Mouse (Mus musculus): ENCODE results near the gene Ipo5.
A peak's percentile ranks its signal among the peaks of the same experiment; 100 is the strongest.

The Ipo5 gene

DNA sequence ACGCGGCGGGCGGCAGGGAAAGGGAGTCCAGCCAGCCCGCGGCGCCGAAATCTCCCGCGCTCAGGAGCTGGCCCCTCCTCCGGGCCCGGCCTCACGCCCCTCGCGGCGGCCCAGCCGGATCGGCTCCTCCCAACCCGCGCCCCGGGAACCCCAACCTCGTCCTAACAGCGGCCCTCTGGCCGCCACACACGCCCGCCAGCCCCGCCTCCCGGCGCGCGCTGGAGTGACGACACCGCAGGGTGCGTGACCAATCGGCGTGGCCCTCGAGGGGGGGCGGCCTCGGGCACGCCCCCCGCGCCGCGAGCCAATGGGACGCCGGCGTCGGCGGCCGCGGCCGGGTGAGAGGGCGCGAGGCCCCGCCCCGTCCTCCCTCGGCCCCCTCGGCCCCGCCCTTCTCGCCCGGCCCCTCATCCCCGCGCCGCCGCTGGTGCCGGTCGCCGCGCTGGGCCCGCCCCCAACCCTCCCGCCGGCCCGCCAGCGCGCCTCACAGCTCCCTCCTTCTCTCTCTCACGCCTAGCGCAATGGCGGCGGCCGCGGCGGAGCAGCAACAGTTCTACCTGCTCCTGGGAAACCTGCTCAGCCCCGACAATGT, at the start of gene Ipo5:
Ipo5 (plus strand) TSS at position 492 of the 592 bp plus-strand sequence.
- DNase-seq (ENCODE audit: low read depth, low spot score): peak; percentile 96

DNA sequence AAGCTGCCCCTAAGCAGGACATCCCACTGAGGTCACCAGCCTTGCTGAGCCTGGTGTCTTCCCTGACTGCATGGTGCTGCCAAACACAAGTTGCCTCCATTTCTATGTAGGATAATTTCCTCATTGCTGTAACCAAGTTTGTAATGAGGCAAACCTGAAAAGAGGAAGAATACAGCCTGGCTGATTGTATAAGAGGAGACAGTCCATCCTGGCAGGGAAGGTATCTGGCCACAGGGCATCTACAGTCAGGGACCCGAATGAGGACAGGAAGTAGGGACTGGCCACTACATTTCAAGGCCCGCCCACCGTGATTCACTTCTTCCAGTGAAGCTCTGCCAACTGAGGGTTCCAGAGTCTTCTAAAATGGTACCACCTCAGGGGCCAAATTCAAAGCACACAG, 47.8 kb upstream of the Ipo5 start:
- DNase-seq (ENCODE audit: low read depth, low spot score): no peak

DNA sequence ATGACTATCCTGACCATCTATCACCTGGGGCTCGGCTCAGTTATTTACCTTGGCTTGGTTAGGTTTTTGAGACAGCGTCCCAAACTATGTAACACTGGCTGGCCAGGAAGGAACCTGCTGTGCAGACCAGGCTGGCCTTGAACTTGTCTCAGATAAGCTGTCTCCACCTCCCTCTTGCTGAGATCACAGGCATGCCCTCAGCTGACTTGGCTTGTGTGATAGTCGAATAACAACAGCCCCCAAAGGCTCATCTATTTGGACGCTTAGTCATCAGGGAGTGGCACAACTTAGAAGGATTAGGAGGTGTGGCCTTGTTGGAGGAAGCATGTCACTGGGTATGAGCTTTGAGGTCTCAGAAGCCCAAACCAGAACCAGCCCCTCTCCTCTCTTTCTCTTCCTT, 46.1 kb upstream of the Ipo5 start:
- DNase-seq (ENCODE audit: low read depth, low spot score): no peak

DNA sequence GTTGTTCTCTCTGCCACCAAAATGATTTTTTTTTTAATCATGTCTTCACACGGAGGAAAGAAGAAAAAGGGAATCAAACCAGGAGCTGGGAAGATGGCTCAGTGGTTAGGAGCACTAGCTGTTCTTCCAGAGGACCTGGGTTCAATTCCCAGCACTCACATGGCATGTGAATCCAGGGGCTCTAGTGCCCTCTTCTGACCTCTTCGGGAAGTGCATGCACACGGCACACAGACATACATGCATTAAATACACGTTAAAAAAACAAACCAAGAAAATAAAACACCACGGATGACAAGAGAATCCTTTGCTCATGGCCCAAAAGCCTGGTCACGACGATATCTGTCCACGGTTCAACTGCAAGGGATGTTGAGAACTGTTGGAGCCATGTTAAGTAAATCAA, 44.5 kb upstream of the Ipo5 start:
- DNase-seq (ENCODE audit: low read depth, low spot score): no peak

DNA sequence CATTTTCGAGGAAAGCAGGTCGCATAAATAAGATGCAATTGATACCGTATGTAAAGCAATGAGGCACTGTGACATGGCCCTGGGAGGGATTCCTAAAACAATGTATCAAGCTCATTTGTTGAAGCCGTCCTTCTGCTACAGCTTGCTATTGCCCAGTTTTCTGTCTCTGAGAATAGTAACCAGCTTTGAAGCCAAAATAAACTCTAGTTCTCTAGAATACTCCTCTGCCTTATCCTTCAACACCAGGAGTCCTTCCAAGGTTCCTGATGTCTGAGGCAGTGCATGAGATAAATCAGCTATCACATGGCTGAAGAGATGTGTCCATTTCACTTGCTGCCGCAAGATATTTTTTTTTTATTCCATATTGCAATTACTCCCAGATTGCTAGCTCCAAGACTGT, 43.9 kb upstream of the Ipo5 start:
- no peak for DNase-seq (ENCODE audit: low read depth, low spot score)

DNA sequence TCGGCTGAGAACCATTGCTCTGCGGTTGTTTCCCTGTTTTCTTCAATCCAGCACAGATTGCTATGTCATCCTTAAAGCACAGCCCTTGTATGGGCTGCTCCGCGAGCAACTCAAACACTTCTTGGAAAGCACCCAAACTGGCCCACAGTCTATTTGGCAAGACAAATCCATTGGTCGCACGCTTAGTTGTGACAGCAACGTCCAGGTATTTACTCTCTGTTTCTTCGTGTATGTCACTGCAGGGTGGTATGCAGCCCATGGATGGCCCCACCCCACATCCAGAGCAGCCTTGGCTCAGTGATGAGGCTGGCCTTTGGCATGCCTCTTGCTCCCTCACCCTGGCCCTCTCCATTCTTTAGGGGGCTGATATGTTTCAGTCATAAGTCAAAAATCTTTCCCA, 42.5 kb upstream of the Ipo5 start:
- DNase-seq (ENCODE audit: low read depth, low spot score): no peak

DNA sequence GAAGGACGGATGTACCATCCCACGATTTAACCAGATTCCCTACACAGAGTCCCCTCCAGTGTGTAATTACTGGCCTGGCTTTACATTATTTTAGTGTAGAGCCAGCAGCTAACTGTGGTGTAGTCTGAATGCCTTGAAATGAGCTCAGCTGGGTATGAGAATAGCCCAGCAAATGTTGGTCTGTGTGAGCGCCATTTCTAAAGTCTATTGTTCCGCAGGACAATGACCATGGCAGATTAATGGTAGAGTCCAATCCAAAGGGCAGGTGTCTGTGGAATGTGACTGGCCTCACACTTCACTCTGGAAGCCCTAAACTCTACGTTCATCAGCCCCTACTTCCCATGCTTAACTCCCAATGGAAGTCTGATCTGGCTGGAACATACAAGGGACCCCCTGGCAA, 40.3 kb upstream of the Ipo5 start:
- DNase-seq (ENCODE audit: low read depth, low spot score): no peak

DNA sequence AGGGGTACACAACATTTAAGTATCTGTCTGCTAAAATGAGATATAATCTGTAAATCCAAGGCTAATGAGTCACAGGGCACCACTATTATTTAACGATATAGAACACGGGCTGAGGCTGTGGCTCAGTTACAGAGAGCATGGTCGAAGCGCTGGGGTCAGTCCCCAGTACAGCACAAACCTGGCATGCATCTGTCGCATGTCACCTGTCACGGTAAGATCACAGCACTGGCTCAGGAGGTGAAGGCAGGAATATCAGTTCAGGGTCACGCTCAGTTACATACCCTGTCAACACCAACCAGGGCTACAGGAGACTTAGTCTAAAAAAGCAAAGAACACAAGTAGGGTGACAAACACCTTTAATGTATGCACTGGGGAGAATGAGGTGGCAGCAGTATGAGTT, 36.6 kb upstream of the Ipo5 start:
- DNase-seq (ENCODE audit: low read depth, low spot score): no peak

DNA sequence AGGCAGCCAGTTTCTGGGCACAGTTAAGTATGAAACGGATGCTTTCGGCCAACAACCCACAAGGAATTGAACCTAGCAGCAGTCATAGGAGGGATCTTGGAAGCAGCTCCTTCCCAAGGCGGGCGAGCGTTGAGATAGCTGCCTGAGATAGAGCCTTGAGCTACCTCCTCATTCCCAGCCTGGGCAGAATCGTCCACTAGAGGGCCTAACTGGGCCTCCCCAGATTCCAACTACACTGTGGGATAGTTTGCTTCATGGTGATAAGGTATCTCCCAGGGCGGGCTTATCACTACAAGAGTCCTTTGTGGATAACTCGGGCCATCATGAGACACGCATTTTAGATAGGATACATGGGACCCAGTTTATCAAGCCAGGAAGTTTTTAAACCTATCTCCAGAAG, 35.9 kb upstream of the Ipo5 start:
- DNase-seq (ENCODE audit: low read depth, low spot score): no peak

DNA sequence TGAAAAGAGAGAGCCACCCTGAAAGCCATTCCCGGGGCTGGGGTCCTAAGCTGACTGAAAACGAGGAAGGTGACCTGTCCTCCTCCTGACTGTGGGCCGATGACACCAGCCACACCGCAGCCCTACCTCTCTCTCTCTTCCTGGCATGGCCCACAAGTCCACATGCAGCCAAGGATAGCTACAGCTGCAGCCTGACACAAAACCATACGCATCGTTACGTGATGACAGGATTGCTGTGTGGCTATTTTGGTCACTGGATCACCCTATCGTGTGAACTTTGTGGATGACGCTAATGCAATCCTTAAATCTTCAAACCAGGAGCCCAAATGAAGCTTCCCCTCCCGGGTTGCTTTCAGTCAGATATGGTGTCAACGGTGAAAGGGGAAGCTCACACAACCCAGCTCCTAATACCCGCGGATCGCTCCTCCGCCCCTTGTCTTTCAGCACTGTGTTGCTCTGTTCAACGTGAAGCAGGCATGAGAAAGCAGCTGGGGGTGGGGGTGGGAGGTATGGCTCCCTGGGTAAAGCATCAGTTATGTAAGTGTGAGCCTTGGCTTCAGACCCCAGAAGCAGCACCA, 35.1 kb upstream of the Ipo5 start:
- no peak for DNase-seq (ENCODE audit: low read depth, low spot score)

DNA sequence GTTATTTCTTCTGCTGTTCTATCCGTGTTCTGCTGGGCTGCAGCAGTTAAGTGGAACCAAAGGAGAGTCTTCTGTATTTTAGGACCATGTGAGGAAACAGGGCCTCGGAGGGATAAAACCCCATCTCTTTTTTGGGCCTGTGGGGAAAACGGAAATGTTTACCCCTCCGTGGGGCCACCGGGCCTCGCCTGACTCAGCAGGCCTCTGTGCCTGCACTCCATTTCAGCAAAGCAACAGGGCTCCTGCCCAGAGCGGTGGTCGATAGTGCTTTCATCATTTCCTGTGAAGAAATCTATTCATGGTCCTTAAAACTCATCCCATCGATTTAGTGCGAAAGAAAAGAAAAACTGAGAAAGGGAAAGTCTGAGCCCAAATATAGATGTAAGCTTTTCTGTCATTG, 33.9 kb upstream of the Ipo5 start:
- DNase-seq (ENCODE audit: low read depth, low spot score): no peak

DNA sequence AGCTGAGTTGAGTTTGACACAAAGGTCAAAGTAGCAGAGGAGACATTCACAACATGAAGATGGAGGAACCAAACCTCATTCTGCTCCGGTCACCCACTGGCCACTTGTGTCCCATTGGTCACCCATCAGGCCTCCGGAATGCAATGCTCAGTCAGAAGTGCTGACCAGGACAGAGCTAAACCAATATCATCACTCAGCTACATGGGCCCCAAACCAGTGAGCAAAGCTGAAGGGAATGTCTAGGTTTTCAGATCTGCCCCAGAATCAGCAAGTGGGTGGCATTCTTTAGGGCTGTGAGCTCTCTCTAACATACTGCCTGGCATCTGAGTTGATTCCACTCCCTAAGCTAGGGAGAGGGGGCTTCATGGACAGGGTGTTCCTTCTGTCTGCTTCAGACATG, 32.0 kb upstream of the Ipo5 start:
- no peak for DNase-seq (ENCODE audit: low read depth, low spot score)

DNA sequence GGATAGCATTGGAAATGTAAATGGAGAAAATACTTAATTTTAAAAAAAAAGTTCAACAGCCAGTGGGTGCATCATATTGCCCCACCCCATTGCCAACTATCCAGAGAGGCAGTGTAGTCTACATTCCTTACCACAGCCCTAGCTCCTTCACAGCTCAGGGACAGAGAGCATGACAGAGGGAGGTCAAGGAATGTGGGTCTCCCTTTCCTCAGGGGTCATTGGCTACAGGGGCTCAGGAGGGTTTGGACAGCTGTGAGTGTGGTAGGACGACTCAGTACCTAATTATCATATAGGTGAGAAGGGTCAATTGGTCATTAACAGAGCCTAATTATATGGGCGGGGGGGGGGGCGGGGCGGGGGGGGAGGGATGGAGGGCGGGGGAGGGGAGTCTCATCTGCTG, 30.4 kb upstream of the Ipo5 start:
- DNase-seq (ENCODE audit: low read depth, low spot score): no peak

DNA sequence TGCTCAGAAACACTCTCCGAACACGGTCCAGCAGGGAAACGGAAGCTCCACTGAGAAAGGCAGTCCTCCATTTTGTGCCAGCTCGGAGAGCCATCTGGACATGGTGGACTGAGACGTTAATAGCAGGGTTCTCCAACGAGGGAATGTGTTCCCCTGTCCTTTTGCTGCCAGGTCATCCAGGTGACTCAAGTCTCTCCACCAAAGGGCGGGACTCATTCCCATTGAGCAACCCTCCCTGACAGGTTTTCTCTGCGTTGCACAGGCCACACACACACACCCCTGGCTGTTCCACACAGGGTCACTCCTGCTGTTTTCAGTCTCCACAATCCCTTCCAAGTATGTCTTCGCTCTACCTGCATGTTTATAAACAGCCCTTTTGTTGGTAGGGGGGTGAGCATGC, 30.0 kb upstream of the Ipo5 start:
- no peak for DNase-seq (ENCODE audit: low read depth, low spot score)

DNA sequence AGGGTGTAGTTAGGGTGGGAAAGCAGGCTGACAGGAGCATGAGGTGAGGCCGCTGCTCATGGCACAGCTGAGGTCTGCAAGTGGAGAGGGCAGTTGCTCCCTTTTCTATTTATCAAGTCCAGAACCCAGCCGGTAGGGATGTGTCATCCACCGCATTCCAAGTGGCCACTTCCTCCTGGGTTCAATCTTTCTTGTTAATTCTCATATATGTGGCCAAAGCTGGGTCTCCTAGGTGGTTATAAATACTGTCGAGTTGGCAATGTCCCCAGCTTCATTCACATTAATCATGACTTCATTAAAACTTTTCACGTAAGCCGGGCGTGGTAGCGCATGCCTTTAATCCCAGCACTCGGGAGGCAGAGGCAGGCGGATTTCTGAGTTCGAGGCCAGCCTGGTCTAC, 22.3 kb upstream of the Ipo5 start:
- DNase-seq (ENCODE audit: low read depth, low spot score): no peak

DNA sequence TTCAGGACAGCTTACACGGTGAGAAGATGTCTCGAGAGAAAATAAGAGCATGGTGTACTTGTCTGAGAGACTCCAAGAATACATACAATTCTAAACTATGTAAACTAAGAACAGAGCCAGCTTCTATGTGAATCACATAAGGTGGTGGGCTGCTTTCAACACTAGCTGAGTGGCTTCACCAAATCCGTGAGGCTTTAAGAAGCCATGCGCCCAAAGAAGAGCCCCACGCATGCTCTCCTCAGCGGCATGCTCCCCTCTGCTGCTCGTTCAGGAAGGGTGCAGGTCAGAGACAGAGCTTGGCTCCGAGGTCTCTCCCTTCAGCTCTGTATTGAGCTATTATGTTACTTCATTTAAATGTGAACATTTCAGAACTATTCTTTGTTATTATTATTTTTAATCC, 18.7 kb upstream of the Ipo5 start:
- no peak for DNase-seq (ENCODE audit: low read depth, low spot score)

DNA sequence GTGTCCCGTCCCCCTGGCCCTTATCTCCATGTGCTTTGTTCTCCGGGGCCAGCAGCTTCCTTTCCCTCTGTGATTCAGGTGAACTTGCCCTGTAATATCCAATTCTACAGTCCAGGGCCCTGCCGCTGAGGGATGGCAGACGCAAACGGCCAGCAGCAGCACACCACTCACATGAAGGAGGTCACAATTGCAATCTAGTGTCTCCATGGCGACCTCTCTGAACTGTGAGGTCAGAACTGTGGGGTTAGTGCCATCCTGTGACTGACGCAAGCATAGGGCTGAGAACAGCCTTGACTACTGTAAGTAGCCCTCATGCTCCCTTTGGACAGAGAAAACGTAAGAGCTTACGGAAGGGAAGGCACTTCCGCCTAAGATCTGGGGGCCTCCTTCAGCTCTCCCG, 14.4 kb upstream of the Ipo5 start:
- no peak for DNase-seq (ENCODE audit: low read depth, low spot score)

DNA sequence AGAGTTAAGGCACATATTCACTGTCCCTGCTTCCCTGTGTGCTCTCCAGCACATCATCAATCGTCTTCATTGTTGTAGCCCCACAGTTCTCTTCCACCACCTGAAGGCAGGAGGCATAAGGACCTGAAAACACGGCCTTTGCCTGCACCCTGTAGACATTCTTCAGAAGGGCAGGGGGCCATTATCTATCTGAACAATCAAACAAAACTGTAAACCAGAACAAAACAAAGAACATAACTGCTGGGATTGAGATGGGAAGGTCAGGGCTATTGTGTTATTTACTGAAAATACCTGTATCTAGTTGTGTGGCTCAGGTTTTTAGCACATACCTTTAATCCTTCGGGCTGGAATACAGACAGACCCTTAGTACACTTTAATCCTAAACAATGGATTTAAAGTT, 12.1 kb upstream of the Ipo5 start:
- no peak for DNase-seq (ENCODE audit: low read depth, low spot score)

DNA sequence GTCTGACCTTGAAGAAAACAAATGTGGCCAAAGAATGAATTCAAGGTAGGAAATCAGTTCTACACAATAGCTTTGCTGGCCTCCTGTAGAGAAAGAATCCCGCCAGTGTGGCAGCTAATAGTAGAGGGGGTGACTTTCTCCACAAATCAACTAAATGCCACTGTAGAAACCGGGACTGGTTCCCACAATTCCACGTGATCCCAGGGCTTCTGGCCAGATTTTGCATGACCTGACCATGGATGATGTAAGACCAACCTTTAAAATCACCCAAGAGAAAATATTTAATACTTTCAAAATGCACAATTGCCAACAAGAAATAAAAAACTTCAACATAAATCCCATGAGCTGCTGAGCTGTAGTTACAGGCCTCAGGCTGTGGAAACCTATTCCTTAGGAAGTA, 1.6 kb upstream of the Ipo5 start:
- no peak for DNase-seq (ENCODE audit: low read depth, low spot score)

DNA sequence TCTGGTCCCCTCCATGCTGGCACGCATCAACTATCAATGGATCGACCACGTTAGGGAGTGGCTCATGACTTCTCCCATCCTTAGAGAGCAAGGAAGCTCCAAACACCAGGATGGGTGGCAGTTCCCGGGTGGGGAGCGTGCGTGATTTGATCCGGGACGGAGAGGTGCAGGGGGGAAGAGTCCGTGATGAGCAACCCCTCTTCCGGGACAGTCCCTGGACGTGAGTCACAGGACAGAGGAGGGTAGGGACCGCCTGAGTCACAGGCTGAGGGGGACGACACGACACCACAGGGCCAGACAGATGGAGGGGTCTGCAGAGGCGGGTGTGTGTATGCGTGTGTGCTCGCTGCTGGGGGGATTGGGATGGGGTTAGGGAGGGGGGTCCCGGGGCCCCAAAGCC, 704 bp upstream of the Ipo5 start:
- no peak for DNase-seq (ENCODE audit: low read depth, low spot score)

DNA sequence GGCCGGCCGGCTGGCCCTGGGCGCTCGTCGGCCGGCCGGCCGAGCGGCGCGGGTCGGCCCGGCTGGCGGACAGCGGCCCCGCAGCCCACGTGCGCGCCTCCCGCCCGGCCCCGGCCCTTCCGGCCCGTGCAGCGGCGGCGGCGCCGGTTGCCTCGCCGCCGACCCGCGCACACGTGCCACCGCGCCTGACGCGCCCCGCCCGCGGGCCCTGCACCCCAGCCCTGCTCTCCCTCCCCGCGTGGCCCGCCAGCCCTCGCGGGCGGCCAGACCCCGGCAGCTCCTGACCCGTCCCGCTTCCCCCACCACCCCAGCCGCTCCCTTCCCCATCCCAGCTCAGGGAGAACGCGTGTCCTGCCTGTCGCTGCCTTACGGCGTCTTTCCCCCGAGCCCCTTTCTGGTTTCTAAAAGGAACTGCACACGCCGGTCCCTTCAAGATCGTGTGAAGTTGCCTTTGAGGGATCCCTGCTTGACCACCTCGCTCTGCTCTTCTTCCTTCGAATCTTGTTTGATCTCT, 421 bp downstream of the Ipo5 start:
- peak; percentile 78 for DNase-seq (ENCODE audit: low read depth, low spot score)

DNA sequence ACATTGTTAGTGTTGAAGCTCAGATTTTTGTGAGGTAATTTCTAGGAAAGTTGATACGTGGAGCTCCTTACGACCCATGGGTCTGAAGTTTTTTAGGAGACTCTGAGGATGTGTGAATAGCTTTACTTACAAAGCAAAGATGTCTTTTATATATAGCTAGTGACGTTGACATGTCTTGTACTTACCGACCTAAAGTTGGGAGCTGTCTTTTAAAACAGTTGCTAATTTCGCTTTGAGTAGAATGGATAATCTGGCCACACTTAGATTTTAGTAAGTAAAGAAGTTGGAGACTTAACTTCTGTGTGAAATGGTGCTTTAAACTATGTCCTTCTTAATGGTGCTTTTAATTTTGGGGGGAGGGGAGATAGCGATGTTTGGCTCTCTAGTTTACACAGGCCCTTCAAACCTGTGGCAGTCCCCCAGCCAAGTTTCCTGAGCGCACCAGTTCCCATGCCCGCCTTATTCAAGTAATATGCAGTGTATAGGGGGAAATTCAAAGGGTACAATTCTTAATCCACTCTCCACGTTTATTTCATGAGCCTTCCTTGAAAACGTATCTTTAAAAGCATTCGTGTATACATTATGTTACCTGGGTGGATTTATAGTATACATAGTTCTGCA, 1.2 kb downstream of the Ipo5 start:
- no peak for DNase-seq (ENCODE audit: low read depth, low spot score)

DNA sequence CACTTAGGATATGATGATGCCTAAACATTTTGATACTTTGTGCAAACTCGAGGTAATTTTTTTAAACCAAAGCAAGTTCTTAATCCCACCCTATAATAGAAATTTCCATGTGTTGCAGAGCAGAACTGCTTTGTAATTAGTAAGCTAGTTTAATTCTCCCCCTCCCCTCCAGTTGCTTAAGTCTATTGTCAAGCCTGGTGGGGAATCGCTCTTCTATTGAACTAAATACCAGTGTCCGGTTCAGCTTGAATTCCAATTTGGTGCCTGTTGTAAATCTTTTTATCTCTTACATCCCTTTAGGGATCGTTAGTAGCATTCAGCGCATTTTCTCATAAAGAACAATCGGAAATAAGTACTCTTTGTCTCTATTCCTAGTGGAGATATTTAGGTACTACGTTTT, 1.9 kb downstream of the Ipo5 start:
- DNase-seq (ENCODE audit: low read depth, low spot score): no peak

DNA sequence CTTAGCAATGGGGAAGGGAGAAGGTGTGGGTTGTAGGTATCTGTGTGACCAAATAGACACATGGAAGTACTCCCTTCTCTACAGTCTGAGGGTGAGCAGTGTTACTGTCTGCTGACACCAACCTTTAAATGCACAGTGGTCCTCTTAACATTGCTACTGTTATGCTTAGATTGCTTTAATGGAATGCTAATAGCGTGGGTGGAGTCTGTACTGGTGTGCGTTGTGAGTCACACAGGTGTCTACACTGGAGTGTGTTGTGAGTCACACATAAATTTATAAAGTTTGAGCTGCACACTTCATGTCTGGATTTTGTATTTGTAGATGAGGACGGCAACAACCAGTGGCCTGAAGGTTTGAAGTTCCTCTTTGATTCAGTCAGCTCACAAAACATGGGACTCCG, 10.8 kb downstream of the Ipo5 start:
- no peak for DNase-seq (ENCODE audit: low read depth, low spot score)
